Mouse (Mus musculus) cerebellum, adult 18-20 months (tissue): ENCODE measurements around the gene Gm14226.
"Not testable (repeated sequence)": the region's sequence is repeated elsewhere in the genome, so short reads cannot be mapped to it uniquely, and the experiment has no call there.

Experiments used
- DNase-seq, 2 experiments: peaks; one replicate each; pipeline ENCODE4 v3.0.0; 2021

Gm14226 gene

GRCm38 (mm10) chr2:155050108-155050503, 32.0 kb downstream of the Gm14226 start:
- DNase-seq = peak in 1 of 2 experiments; percentile 13

GRCm38 (mm10) chr2:155050504-155051236, 32.6 kb downstream of the Gm14226 start:
- peak; percentile 95 to 97 for DNase-seq

- DNase-seq = no peak
These were observed 33.7 kb downstream of the Gm14226 start for GRCm38 (mm10) chr2:155051622-155052351.

GRCm38 (mm10) chr2:155052681-155053080, 34.6 kb downstream of the Gm14226 start:
- no peak for DNase-seq

- DNase-seq = not testable (repeated sequence)
These were observed 35.4 kb downstream of the Gm14226 start for GRCm38 (mm10) chr2:155053512-155053911.

- no peak for DNase-seq
These were observed 36.6 kb downstream of the Gm14226 start for GRCm38 (mm10) chr2:155054672-155055071.

GRCm38 (mm10) chr2:155056076-155056578, 38.1 kb downstream of the Gm14226 start:
- DNase-seq = no peak

- DNase-seq = no peak
These were observed 39.3 kb downstream of the Gm14226 start for GRCm38 (mm10) chr2:155057361-155057760.

- DNase-seq = no peak
These were observed 53.0 kb downstream of the Gm14226 start for GRCm38 (mm10) chr2:155071027-155071426.

GRCm38 (mm10) chr2:155072353-155073145, 54.5 kb downstream of the Gm14226 start:
- no peak for DNase-seq

- DNase-seq = no peak
These were observed 55.3 kb downstream of the Gm14226 start for GRCm38 (mm10) chr2:155073347-155073746.

- DNase-seq = peak; percentile 93 to 95
These were observed 56.1 kb downstream of the Gm14226 start, which contains the start of gene Ahcy for GRCm38 (mm10) chr2:155073978-155074765. Ahcy (minus strand) TSS chr2:155074497.

GRCm38 (mm10) chr2:155074766-155075330, 56.8 kb downstream of the Gm14226 start:
- DNase-seq = peak in 1 of 2 experiments; percentile 28

- no peak for DNase-seq
These were observed 57.6 kb downstream of the Gm14226 start for GRCm38 (mm10) chr2:155075649-155076048.
